Mouse (Mus musculus): ENCODE measurements around the gene Tex10. TPM values are rescaled to one million over a fixed set of nuclear protein-coding genes. Genes with fewer than 3 reads are reported as not detected.

Tex10 gene
- polyA plus RNA-seq, 1 experiment from 2014 or later, result 32.4 TPM

Other genes starting within 250 kb of the Tex10 start
- 64.2 and 64.3 TPM in 2 replicates for gene Erp44, start 193.9 kb downstream of the Tex10 start, polyA plus RNA-seq (2015; fragmentation: Nextera tagmentation; extraction: Ambion mirVana)
- 6.0 and 7.1 TPM in 2 replicates for gene Invs, start 193.7 kb downstream of the Tex10 start, polyA plus RNA-seq (2015; fragmentation: Nextera tagmentation; extraction: Ambion mirVana)
- 21.8 and 24.5 TPM in 2 replicates for gene Msantd3, start 66.5 kb upstream of the Tex10 start, polyA plus RNA-seq (2015; fragmentation: Nextera tagmentation; extraction: Ambion mirVana)
- 72.2 and 182 TPM in 2 replicates for gene Tmeff1, start 111.7 kb upstream of the Tex10 start, polyA plus RNA-seq (2015; fragmentation: Nextera tagmentation; extraction: Ambion mirVana)
- gene Cavin4, start 190.1 kb upstream of the Tex10 start, polyA plus RNA-seq (2015; fragmentation: Nextera tagmentation; extraction: Ambion mirVana), result 0.88 and 1.9 TPM in 2 replicates